Mouse (Mus musculus) myocyte (in vitro differentiated cells): Measurements from ENCODE around the gene Pnpla2.
"Not testable (repeated sequence)": the region's sequence is repeated elsewhere in the genome, so short reads cannot be mapped to it uniquely, and the experiment has no call there.

Experiments
- CEBPB ChIP-seq: IDR thresholded peaks from 2 replicates; pipeline ENCODE4 v1.6.1; 2011; ENCODE audit warnings: mild to moderate bottlenecking, moderate library complexity; ENCODE audit not compliant: poor library complexity, insufficient read depth, severe bottlenecking
- MAX ChIP-seq: IDR thresholded peaks from one replicate; pipeline ENCODE4 v1.6.1; 2011; ENCODE audit warnings: low read depth, mild to moderate bottlenecking, control low read depth
- POLR2A ChIP-seq: IDR thresholded peaks from one replicate; pipeline ENCODE4 v1.6.1; 2011; ENCODE audit warnings: low read depth, mild to moderate bottlenecking, control low read depth, moderate library complexity; ENCODE audit not compliant: insufficient read length

DNA sequence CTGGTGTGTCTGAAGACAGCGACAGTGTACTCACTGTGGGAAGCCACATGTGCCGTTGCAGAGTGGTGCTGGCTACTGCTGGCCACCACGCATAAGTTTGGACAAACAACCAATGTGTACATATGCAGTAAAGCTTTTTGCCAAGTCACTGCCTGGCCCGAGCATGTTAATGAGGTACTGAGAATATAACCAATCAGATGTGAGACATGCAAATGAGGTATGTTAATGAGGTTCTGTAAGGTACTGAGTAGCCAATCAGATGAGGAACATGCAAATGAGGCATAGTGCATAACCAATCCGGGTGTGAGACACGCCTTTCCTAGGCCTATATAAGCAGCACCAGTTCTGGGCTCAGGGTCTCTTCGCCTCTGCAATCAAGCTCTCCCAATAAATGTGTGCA is 47.3 kb upstream of the Pnpla2 start:
- not testable (repeated sequence) for TF ChIP-seq CEBPB, POLR2A, MAX
